Mouse (Mus musculus) c-Kit-positive CD71-negative TER-119-negative erythroid progenitor cells, embryonic 14.5 days (primary cell): ENCODE measurements around the gene Esyt2.

ENCODE experiments used
- DNase-seq: peaks from one replicate; pipeline ENCODE4 v3.0.0-alpha.2; 2013; ENCODE audit warnings: low read depth

Esyt2 gene

GRCm38 (mm10) chr12:116280149-116280652 is 795 bp upstream of the Esyt2 start:
- DNase-seq, result no peak

- DNase-seq, result no peak
Measured at GRCm38 (mm10) chr12:116281427-116282281, 658 bp downstream of the Esyt2 start.

- DNase-seq, result no peak
Measured at GRCm38 (mm10) chr12:116282856-116283255, 1.9 kb downstream of the Esyt2 start.

- no peak for DNase-seq
Measured at GRCm38 (mm10) chr12:116283511-116283910, 2.5 kb downstream of the Esyt2 start.

GRCm38 (mm10) chr12:116293185-116293584 is 12.2 kb downstream of the Esyt2 start:
- no peak for DNase-seq

GRCm38 (mm10) chr12:116293599-116294292 is 12.8 kb downstream of the Esyt2 start:
- DNase-seq, result no peak

GRCm38 (mm10) chr12:116299906-116300305 is 18.9 kb downstream of the Esyt2 start:
- no peak for DNase-seq

GRCm38 (mm10) chr12:116302181-116302580 is 21.2 kb downstream of the Esyt2 start:
- DNase-seq, result no peak

GRCm38 (mm10) chr12:116306042-116306441 is 25.0 kb downstream of the Esyt2 start:
- no peak for DNase-seq

- DNase-seq, result no peak
Measured at GRCm38 (mm10) chr12:116307870-116308269, 26.9 kb downstream of the Esyt2 start.

GRCm38 (mm10) chr12:116308612-116309011 is 27.6 kb downstream of the Esyt2 start:
- DNase-seq, result no peak

- no peak for DNase-seq
Measured at GRCm38 (mm10) chr12:116313816-116314215, 32.8 kb downstream of the Esyt2 start.

- DNase-seq, result no peak
Measured at GRCm38 (mm10) chr12:116315498-116315897, 34.5 kb downstream of the Esyt2 start.

- no peak for DNase-seq
Measured at GRCm38 (mm10) chr12:116317818-116318217, 36.8 kb downstream of the Esyt2 start.

GRCm38 (mm10) chr12:116325545-116325944 is 44.5 kb downstream of the Esyt2 start:
- no peak for DNase-seq

GRCm38 (mm10) chr12:116326159-116326558 is 45.2 kb downstream of the Esyt2 start:
- DNase-seq, result no peak

- no peak for DNase-seq
Measured at GRCm38 (mm10) chr12:116334253-116334652, 53.3 kb downstream of the Esyt2 start.

GRCm38 (mm10) chr12:116340160-116340559 is 59.2 kb downstream of the Esyt2 start:
- DNase-seq, result no peak

- DNase-seq, result no peak
Measured at GRCm38 (mm10) chr12:116348755-116349286, 67.8 kb downstream of the Esyt2 start.

GRCm38 (mm10) chr12:116349376-116349775 is 68.4 kb downstream of the Esyt2 start:
- DNase-seq, result no peak

GRCm38 (mm10) chr12:116351022-116351421 is 70.0 kb downstream of the Esyt2 start:
- DNase-seq, result no peak

- DNase-seq, result no peak
Measured at GRCm38 (mm10) chr12:116352404-116352803, 71.4 kb downstream of the Esyt2 start.

GRCm38 (mm10) chr12:116354694-116355093 is 73.7 kb downstream of the Esyt2 start:
- DNase-seq, result no peak
